Mouse (Mus musculus): ENCODE measurements around the gene Wdr25. TPM values are rescaled to one million over a fixed set of nuclear protein-coding genes. Genes with fewer than 3 reads are reported as not detected.
A peak's percentile ranks its signal among the peaks of the same experiment; 100 is the strongest.

Wdr25 gene
- polyA plus RNA-seq, 1 experiment from 2014 or later, result 3.7 TPM

DNA sequence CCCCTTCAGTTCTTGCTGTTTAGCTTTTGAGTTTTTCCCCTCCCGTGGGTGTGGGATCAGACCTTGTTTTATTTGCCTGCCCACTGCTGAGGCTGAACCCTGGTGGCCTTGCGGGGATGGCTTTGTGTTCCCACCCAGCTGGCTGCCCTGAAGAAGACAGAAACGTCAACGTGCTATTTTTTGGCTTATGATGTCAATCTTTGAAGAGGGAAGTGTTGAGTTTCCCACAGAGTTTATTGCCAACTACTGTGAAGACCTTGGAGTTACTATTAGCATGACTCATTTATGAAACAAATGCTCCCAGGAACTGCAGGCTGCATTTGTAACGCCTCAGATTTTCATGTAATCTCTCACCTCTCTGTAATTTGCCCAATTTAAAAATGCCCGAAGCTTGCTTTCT lies 43.4 kb downstream of the Wdr25 start:
- DNase-seq (ENCODE audit: low spot score), result no peak
- Histone ChIP-seq H3K4me2 (ENCODE audit: low read length) (no peak overlapping the region), H3K36me3 (ENCODE audit: control insufficient read depth, insufficient read depth, low read length) (no peaks in the 10 kb centered on the region), H3K27me3 (replicated peaks; ENCODE audit: control insufficient read depth, insufficient read depth, low read length) (no peaks in the 10 kb centered on the region), H3K9ac (ENCODE audit: low read length) (no peak overlapping the region), H3K4me1 (ENCODE audit: control insufficient read depth, insufficient read depth, low read length) (peaks cover 6% of the 10 kb centered on the region; the same call in 1 of the 2 replicates), H3K9me3 (replicated peaks; ENCODE audit: control insufficient read depth, low read length) (no peaks in the 10 kb centered on the region), H3K4me3 (ENCODE audit: low read depth, low read length) (no peak overlapping the region), H3K27ac (ENCODE audit: low read depth, low read length) (no peak overlapping the region)
- WGBS, result 53% methylated on average over 6 of the region's 6 CpGs
- no peak for ATAC-seq

- ATAC-seq (no peak), DNase-seq (ENCODE audit: low spot score) (no peak)
- H3K36me3 ChIP-seq (ENCODE audit: control insufficient read depth, insufficient read depth, low read length), result no peaks in the 10 kb centered on the region
- 91% methylated on average over 4 of the region's 4 CpGs for WGBS
- H3K4me3 ChIP-seq (ENCODE audit: low read depth, low read length), result no peak overlapping the region
- H3K4me2 ChIP-seq (ENCODE audit: low read length), result no peak overlapping the region
- no peaks in the 10 kb centered on the region for H3K27me3 ChIP-seq (replicated peaks; ENCODE audit: control insufficient read depth, insufficient read depth, low read length)
- H3K9ac ChIP-seq (ENCODE audit: low read length), result no peak overlapping the region
- no peak overlapping the region for H3K27ac ChIP-seq (ENCODE audit: low read depth, low read length)
- H3K4me1 ChIP-seq (ENCODE audit: control insufficient read depth, insufficient read depth, low read length), result peaks cover 6% of the 10 kb centered on the region; the same call in 1 of the 2 replicates
- H3K9me3 ChIP-seq (replicated peaks; ENCODE audit: control insufficient read depth, low read length), result no peaks in the 10 kb centered on the region
These were observed 44.1 kb downstream of the Wdr25 start for GRCm38 (mm10) chr12:108937506-108937905.

DNA sequence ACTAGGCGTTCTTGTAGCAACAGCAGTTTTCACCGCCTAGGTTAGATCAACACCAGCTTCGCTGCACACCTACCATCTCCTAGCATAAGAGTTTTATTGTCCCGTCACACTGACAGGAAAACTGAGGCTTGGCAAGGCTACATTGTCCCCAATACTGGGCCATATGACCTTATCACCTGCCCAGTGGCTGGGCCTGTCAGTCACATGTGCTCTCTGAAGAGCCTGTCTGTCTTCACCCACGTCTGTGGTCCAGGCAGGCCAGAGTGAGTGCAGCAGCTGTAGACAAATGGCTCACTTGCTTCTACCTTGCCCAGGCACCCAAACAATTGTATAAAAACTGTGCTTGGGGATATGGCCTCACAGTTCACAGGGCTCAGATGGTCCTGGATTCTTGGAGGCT lies 45.4 kb downstream of the Wdr25 start:
- DNase-seq (ENCODE audit: low spot score) (no peak), ATAC-seq (no peak)
- Histone ChIP-seq H3K9ac (ENCODE audit: low read length) (no peak overlapping the region), H3K36me3 (ENCODE audit: control insufficient read depth, insufficient read depth, low read length) (no peaks in the 10 kb centered on the region), H3K9me3 (replicated peaks; ENCODE audit: control insufficient read depth, low read length) (no peaks in the 10 kb centered on the region), H3K27ac (ENCODE audit: low read depth, low read length) (no peak overlapping the region), H3K4me3 (ENCODE audit: low read depth, low read length) (no peak overlapping the region), H3K27me3 (replicated peaks; ENCODE audit: control insufficient read depth, insufficient read depth, low read length) (no peaks in the 10 kb centered on the region), H3K4me2 (ENCODE audit: low read length) (no peak overlapping the region), H3K4me1 (ENCODE audit: control insufficient read depth, insufficient read depth, low read length) (peaks cover 6% of the 10 kb centered on the region; the same call in 1 of the 2 replicates)
- WGBS, result 90% methylated on average over 5 of the region's 5 CpGs

DNA sequence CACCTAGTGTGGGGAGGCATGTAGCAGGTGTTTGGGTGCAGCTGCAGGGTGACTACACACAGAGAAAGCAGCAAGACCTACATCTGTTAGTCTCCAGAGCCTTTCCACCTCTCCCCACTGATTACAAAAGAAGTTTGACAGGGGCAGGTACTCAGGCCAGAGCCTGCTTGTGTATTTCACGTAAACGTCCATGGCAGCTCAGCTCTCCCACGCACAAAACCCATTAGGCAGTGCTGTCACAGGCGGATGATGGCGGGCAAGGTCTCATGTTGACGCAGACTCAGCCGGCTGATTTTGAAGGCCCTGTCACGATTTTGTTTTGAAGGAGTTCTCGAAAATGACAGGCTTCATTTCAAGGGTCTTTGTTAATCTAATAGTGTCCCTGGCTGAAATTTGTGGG lies 45.9 kb downstream of the Wdr25 start:
- Histone ChIP-seq H3K4me2 (ENCODE audit: low read length) (no peak overlapping the region), H3K36me3 (ENCODE audit: control insufficient read depth, insufficient read depth, low read length) (no peaks in the 10 kb centered on the region), H3K27me3 (replicated peaks; ENCODE audit: control insufficient read depth, insufficient read depth, low read length) (no peaks in the 10 kb centered on the region), H3K9me3 (replicated peaks; ENCODE audit: control insufficient read depth, low read length) (no peaks in the 10 kb centered on the region), H3K9ac (ENCODE audit: low read length) (no peak overlapping the region), H3K4me1 (ENCODE audit: control insufficient read depth, insufficient read depth, low read length) (peaks cover 6% of the 10 kb centered on the region; the same call in 1 of the 2 replicates), H3K4me3 (ENCODE audit: low read depth, low read length) (no peak overlapping the region), H3K27ac (ENCODE audit: low read depth, low read length) (no peak overlapping the region; the same call in 1 of the 2 replicates)
- no peak for DNase-seq (ENCODE audit: low spot score)
- ATAC-seq, result no peak
- 70% methylated on average over 9 of the region's 9 CpGs for WGBS

GRCm38 (mm10) chr12:108940255-108940654 lies 46.8 kb downstream of the Wdr25 start:
- DNase-seq (ENCODE audit: low spot score), result no peak
- WGBS, result 73% methylated on average over 1 of the region's 1 CpGs

DNA sequence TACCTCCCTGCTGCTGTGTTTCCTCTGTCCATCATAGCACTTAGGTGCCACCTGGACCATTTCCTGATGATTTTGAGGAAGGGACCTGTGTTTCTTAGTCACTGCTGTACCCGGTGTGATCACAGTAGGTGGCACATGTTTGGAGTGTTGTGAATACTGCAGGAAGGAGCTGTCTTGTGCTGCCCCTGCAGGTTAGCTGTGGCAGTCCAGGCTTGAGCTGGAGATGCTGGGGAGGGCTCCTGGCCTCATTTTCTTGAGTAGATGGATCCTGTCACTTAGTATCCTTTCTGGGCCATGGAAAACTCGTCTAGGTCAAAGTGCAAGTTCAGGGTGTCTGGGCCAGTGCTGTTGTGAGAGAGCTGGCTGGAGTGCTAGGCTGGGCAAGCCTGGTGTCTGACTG lies 47.9 kb downstream of the Wdr25 start:
- H3K9me3 ChIP-seq (replicated peaks; ENCODE audit: control insufficient read depth, low read length), result no peaks in the 10 kb centered on the region
- peaks cover 6% of the 10 kb centered on the region; the same call in 1 of the 2 replicates for H3K4me1 ChIP-seq (ENCODE audit: control insufficient read depth, insufficient read depth, low read length)
- ATAC-seq, result no peak
- WGBS, result 69% methylated on average over 2 of the region's 2 CpGs
- no peaks in the 10 kb centered on the region for H3K36me3 ChIP-seq (ENCODE audit: control insufficient read depth, insufficient read depth, low read length)
- DNase-seq (ENCODE audit: low spot score), result no peak
- H3K9ac ChIP-seq (ENCODE audit: low read length), result no peak overlapping the region
- no peak overlapping the region for H3K27ac ChIP-seq (ENCODE audit: low read depth, low read length)
- H3K4me3 ChIP-seq (ENCODE audit: low read depth, low read length), result no peak overlapping the region
- no peaks in the 10 kb centered on the region for H3K27me3 ChIP-seq (replicated peaks; ENCODE audit: control insufficient read depth, insufficient read depth, low read length)
- no peak overlapping the region for H3K4me2 ChIP-seq (ENCODE audit: low read length)

More at GRCm38 (mm10) chr12:108940255-108940654, 46.8 kb downstream of the Wdr25 start:
- H3K4me2 ChIP-seq (ENCODE audit: low read length), result no peak overlapping the region
- H3K27me3 ChIP-seq (replicated peaks; ENCODE audit: control insufficient read depth, insufficient read depth, low read length), result no peaks in the 10 kb centered on the region
- no peak for ATAC-seq
- H3K4me3 ChIP-seq (ENCODE audit: low read depth, low read length), result no peak overlapping the region
- no peaks in the 10 kb centered on the region for H3K36me3 ChIP-seq (ENCODE audit: control insufficient read depth, insufficient read depth, low read length)
- no peak overlapping the region for H3K27ac ChIP-seq (ENCODE audit: low read depth, low read length)
- no peak overlapping the region for H3K9ac ChIP-seq (ENCODE audit: low read length)
- H3K9me3 ChIP-seq (replicated peaks; ENCODE audit: control insufficient read depth, low read length), result no peaks in the 10 kb centered on the region
- H3K4me1 ChIP-seq (ENCODE audit: control insufficient read depth, insufficient read depth, low read length), result peaks cover 6% of the 10 kb centered on the region; the same call in 1 of the 2 replicates

DNA sequence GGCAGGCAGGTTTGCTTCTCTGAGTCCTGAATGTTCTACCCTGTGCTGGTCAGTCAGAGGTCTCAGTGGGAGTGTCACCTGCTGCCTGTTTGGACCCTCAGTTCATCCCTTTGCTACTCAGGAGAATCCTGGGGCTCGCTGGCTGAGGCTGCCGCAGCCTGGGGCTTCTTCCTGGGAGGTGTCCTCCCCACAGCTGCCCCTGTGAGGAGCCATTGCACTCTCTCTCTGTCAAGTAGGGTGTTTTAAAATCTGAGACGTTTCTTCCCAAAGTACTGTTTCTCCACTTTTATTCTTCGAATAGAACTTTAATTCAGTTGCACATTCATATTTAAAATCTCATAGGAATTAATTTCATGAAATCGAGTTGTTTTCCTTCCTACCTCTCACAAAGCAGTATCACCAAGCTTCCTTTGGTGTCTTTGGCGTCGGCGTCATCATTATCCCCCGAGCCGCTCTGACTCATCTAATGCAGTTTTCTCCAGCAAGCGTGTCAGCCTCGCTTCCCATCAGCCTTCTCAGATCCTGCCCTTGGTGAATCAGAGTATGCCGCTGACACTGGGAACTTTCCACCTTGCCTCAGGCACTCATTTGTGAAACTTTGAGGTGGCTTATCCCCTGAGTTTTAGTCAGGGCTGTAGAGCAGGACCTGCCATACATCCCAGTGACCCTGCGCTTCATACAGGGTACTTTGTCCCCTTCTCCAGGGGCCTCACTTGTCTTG lies 48.9 kb downstream of the Wdr25 start:
- DNase-seq (ENCODE audit: low spot score) (no peak), ATAC-seq (no peak)
- Histone ChIP-seq H3K4me2 (ENCODE audit: low read length) (no peak overlapping the region), H3K4me1 (ENCODE audit: control insufficient read depth, insufficient read depth, low read length) (no peaks in the 10 kb centered on the region), H3K36me3 (ENCODE audit: control insufficient read depth, insufficient read depth, low read length) (no peaks in the 10 kb centered on the region), H3K27me3 (replicated peaks; ENCODE audit: control insufficient read depth, insufficient read depth, low read length) (no peaks in the 10 kb centered on the region), H3K27ac (ENCODE audit: low read depth, low read length) (no peak overlapping the region), H3K9ac (ENCODE audit: low read length) (no peak overlapping the region), H3K4me3 (ENCODE audit: low read depth, low read length) (no peak overlapping the region), H3K9me3 (replicated peaks; ENCODE audit: control insufficient read depth, low read length) (no peaks in the 10 kb centered on the region)
- 85% methylated on average over 14 of the region's 14 CpGs for WGBS

- ATAC-seq (peak; percentile 32), DNase-seq (ENCODE audit: low spot score) (peak; percentile 63)
- no peak overlapping the region for H3K4me3 ChIP-seq (ENCODE audit: low read depth, low read length)
- H3K4me2 ChIP-seq (ENCODE audit: low read length), result no peak overlapping the region
- no peak overlapping the region for H3K9ac ChIP-seq (ENCODE audit: low read length)
- WGBS, result 49% methylated on average over 9 of the region's 9 CpGs
- no peak overlapping the region for H3K27ac ChIP-seq (ENCODE audit: low read depth, low read length)
- H3K27me3 ChIP-seq (replicated peaks; ENCODE audit: control insufficient read depth, insufficient read depth, low read length), result no peaks in the 10 kb centered on the region; the same call in 1 of the 2 replicates
- H3K36me3 ChIP-seq (ENCODE audit: control insufficient read depth, insufficient read depth, low read length), result no peaks in the 10 kb centered on the region
- H3K4me1 ChIP-seq (ENCODE audit: control insufficient read depth, insufficient read depth, low read length), result peaks cover 33% of the 10 kb centered on the region
- H3K9me3 ChIP-seq (replicated peaks; ENCODE audit: control insufficient read depth, low read length), result no peaks in the 10 kb centered on the region
These were observed 59.6 kb downstream of the Wdr25 start for GRCm38 (mm10) chr12:108953011-108953550.

DNA sequence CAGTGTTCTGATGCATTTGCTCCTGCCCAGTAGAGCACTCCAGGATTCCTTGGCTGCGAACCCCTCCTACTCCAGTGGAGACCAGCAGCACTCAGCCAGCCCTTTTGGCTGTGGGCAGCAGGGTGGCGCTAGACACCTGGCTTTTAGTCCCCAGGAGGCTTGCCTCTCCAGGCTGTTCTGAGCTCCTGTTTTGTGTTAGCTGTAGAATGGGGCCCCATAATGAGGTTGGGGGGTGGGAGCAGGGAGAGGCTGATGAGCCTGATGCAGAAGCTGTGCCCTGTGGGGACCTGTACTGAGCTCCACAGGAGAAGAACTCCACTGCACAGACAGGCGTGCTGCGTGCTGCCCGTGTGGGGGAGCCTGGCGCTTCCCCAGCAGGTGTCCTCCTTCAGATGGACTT lies 60.4 kb downstream of the Wdr25 start:
- Histone ChIP-seq H3K9me3 (replicated peaks; ENCODE audit: control insufficient read depth, low read length) (no peaks in the 10 kb centered on the region), H3K4me2 (ENCODE audit: low read length) (no peak overlapping the region), H3K27ac (ENCODE audit: low read depth, low read length) (no peak overlapping the region), H3K27me3 (replicated peaks; ENCODE audit: control insufficient read depth, insufficient read depth, low read length) (no peaks in the 10 kb centered on the region; the same call in 1 of the 2 replicates), H3K9ac (ENCODE audit: low read length) (no peak overlapping the region), H3K4me1 (ENCODE audit: control insufficient read depth, insufficient read depth, low read length) (peaks cover 41% of the 10 kb centered on the region), H3K4me3 (ENCODE audit: low read depth, low read length) (no peak overlapping the region), H3K36me3 (ENCODE audit: control insufficient read depth, insufficient read depth, low read length) (no peaks in the 10 kb centered on the region)
- peak; percentile 61 for ATAC-seq
- 5% methylated on average over 6 of the region's 6 CpGs for WGBS
- peak; percentile 73 for DNase-seq (ENCODE audit: low spot score)

Data from forebrain, embryonic 14.5 days (tissue).